Mouse (Mus musculus) olfactory bulb, adult 2 months (tissue): Measurements from ENCODE around the gene Prpf31. TPM values are rescaled to one million over a fixed set of nuclear protein-coding genes. Genes with fewer than 3 reads are reported as not detected.
A peak's percentile ranks its signal among the peaks of the same experiment; 100 is the strongest.

ENCODE experiments used
- H3K27ac ChIP-seq: fragments of 200-500 bp; 2 replicates; pipeline ENCODE4 v1.5.1; 2012; ENCODE audit warnings: low read depth, low read length; ENCODE audit not compliant: insufficient read depth
- H3K4me1 ChIP-seq: fragments of 200-500 bp; 2 replicates; pipeline ENCODE4 v1.6.1; 2012; ENCODE audit warnings: low read length; ENCODE audit not compliant: control insufficient read depth, insufficient read depth
- H3K4me3 ChIP-seq: fragments of 200-500 bp; 2 replicates; pipeline ENCODE4 v1.5.1; 2012; ENCODE audit warnings: mild to moderate bottlenecking, low read depth, low read length, moderate library complexity; ENCODE audit not compliant: insufficient read depth
- CTCF ChIP-seq: fragments of 200-500 bp; IDR thresholded peaks from 2 replicates; pipeline ENCODE4 v1.5.1; 2012; ENCODE audit warnings: low read depth, mild to moderate bottlenecking, low read length, moderate library complexity; ENCODE audit not compliant: insufficient read depth
- POLR2A ChIP-seq: fragments of 200-500 bp; IDR thresholded peaks from 2 replicates; pipeline ENCODE4 v1.6.1; 2012; ENCODE audit warnings: mild to moderate bottlenecking, low read depth, low read length, moderate library complexity; ENCODE audit not compliant: insufficient read depth
- WGBS: fragments of 180-500 bp; shearing (Covaris S2); methylation state at CpG from one replicate; pipeline ENCODE4 v1.1.7; 2018; 5-methylcytosine and 5-hydroxymethylcytosine counted together
- polyA plus RNA-seq: library from polyadenylated mRNA; stranded (reverse); fragments of >200 nt; gene quantifications from 2 replicates; pipeline ENCODE4 v1.2.4, GENCODE M21; 2012; ENCODE audit warnings: low replicate concordance; ENCODE audit not compliant: missing spikeins, insufficient read depth, insufficient read length

The Prpf31 gene
- polyA plus RNA-seq, 1 experiment, result not detected

GRCm38 (mm10) chr7:3616057-3616388 lies 13.8 kb upstream of the Prpf31 start, which contains the start of gene Oscar:
TSS of gene Oscar (minus strand) at chr7:3616157.
- Histone ChIP-seq H3K4me3 (no peak within 1 kb of the TSS), H3K27ac (no peak within 1 kb of the TSS), H3K4me1 (peaks cover 2% of the 10 kb centered on the region; the same call in 1 of the 2 replicates)
- TF ChIP-seq CTCF, result no peak
- WGBS, result 83% methylated on average over 4 of the region's 4 CpGs

- 38% methylated on average over 6 of the region's 6 CpGs for WGBS
- peaks cover 2% of the 10 kb centered on the region; the same call in 1 of the 2 replicates for H3K4me1 ChIP-seq
- no peak for TF ChIP-seq CTCF
- TF ChIP-seq POLR2A, result no peak
- no peak overlapping the region for H3K27ac ChIP-seq
- no peak overlapping the region for H3K4me3 ChIP-seq
Measured at GRCm38 (mm10) chr7:3616389-3617241, 13.2 kb upstream of the Prpf31 start.

- TF ChIP-seq POLR2A (peak; percentile 73), CTCF (no peak)
- Histone ChIP-seq H3K27ac (peak within 1 kb of the TSS; percentile 81), H3K4me3 (peak within 1 kb of the TSS; percentile 90), H3K4me1 (peaks cover 2% of the 10 kb centered on the region; the same call in 1 of the 2 replicates)
- 1% methylated on average over 32 of the region's 32 CpGs for WGBS
Measured at GRCm38 (mm10) chr7:3617242-3617995, 12.4 kb upstream of the Prpf31 start, which contains the start of gene Ndufa3. TSS of gene Ndufa3 (plus strand) at chr7:3617373.

- Histone ChIP-seq H3K4me1 (peaks cover 15% of the 10 kb centered on the region), H3K27ac (no peak overlapping the region), H3K4me3 (peak overlapping the region; percentile 67)
- no peak for TF ChIP-seq CTCF
- no peak for TF ChIP-seq POLR2A
- 33% methylated on average over 4 of the region's 4 CpGs for WGBS
Measured at GRCm38 (mm10) chr7:3629030-3629429, 755 bp upstream of the Prpf31 start.

- Histone ChIP-seq H3K4me3 (peak overlapping the region; percentile 67), H3K4me1 (peaks cover 15% of the 10 kb centered on the region), H3K27ac (no peak overlapping the region)
- TF ChIP-seq POLR2A (no peak), CTCF (no peak)
- 68% methylated on average over 3 of the region's 3 CpGs for WGBS
Measured at GRCm38 (mm10) chr7:3630478-3630815, 662 bp downstream of the Prpf31 start.

GRCm38 (mm10) chr7:3643412-3643811 lies 13.6 kb downstream of the Prpf31 start:
- TF ChIP-seq CTCF (no peak), POLR2A (no peak)
- H3K4me3 ChIP-seq, result no peak overlapping the region
- H3K27ac ChIP-seq, result no peak overlapping the region
- WGBS, result 63% methylated on average over 5 of the region's 5 CpGs
- H3K4me1 ChIP-seq, result peaks cover 7% of the 10 kb centered on the region

GRCm38 (mm10) chr7:3643843-3644242 lies 14.1 kb downstream of the Prpf31 start:
- Histone ChIP-seq H3K4me3 (no peak overlapping the region), H3K4me1 (peaks cover 9% of the 10 kb centered on the region), H3K27ac (no peak overlapping the region)
- TF ChIP-seq CTCF (no peak), POLR2A (no peak)
- 12% methylated on average over 9 of the region's 9 CpGs for WGBS

GRCm38 (mm10) chr7:3644348-3644671 lies 14.5 kb downstream of the Prpf31 start:
- no peak for TF ChIP-seq POLR2A
- no peak for TF ChIP-seq CTCF
- WGBS, result under 1% methylated on average over 11 of the region's 11 CpGs
- peaks cover 9% of the 10 kb centered on the region for H3K4me1 ChIP-seq
- peak overlapping the region; percentile 36 for H3K4me3 ChIP-seq
- H3K27ac ChIP-seq, result no peak overlapping the region

GRCm38 (mm10) chr7:3644672-3645487 lies 15.1 kb downstream of the Prpf31 start, which contains the start of gene Cnot3:
TSS of gene Cnot3 (plus strand) at chr7:3645268.
- Histone ChIP-seq H3K4me1 (peaks cover 9% of the 10 kb centered on the region), H3K4me3 (peak within 1 kb of the TSS; percentile 89), H3K27ac (peak within 1 kb of the TSS; percentile 89)
- TF ChIP-seq CTCF, result no peak
- TF ChIP-seq POLR2A, result peak; percentile 80; the same call in 1 of the 2 replicates
- under 1% methylated on average over 56 of the region's 58 CpGs for WGBS
